Mouse (Mus musculus): ENCODE data around the gene Apbb2. TPM values are rescaled to one million over a fixed set of nuclear protein-coding genes. Genes with fewer than 3 reads are reported as not detected.

The Apbb2 gene
- polyA plus RNA-seq, 1 experiment from 2014 or later: 25.1 TPM

GRCm38 (mm10) chr5:66323131-66323530, 295.5 kb downstream of the Apbb2 start:
- no peaks in the 10 kb centered on the region for H3K9me3 ChIP-seq
- DNase-seq (ENCODE audit: low spot score): no peak
- H3K27me3 ChIP-seq (ENCODE audit: insufficient read depth, poor library complexity, severe bottlenecking): no peaks in the 10 kb centered on the region
- no peaks in the 10 kb centered on the region for H3K36me3 ChIP-seq
- H3K4me3 ChIP-seq: 0 out of 2 replicates have a peak overlapping the region, but pooled peaks have one; percentile 29
- peaks cover 52% of the 10 kb centered on the region for H3K4me1 ChIP-seq
- WGBS: 84% methylated on average over 4 of the region's 4 CpGs
- H3K27ac ChIP-seq: peak overlapping the region; percentile 78

DNA sequence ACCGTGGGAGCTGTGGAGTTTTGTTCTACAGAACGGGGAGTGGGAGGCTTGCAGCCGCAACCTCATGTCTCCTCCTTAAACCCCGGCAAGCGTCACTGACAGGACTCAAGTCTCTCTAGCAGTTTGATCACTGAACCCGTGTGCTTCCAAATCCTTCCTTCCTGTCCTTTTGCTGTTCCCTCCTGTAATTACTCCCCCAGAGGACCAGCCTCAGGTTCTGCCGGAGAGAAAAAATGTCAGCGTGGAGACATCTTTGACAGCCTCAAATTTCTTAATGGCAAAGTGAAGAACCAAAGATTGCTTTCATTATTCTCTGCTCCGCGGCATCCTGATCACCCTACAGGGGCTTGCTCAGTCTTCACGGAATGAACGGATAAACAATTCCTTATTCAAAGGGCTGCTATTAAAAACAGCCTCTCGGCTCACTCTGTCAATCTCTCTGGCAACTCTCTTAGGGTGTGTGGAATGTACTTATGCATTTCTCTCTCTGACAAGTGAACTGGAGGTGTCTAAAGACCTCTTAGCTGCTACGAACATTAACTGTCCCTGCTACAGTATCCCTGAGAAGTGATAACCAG, 298.7 kb downstream of the Apbb2 start:
- WGBS: 50% methylated on average over 14 of the region's 14 CpGs
- DNase-seq (ENCODE audit: low spot score): no peak
- no peaks in the 10 kb centered on the region for H3K36me3 ChIP-seq
- peak overlapping the region; percentile 33; the same call in 1 of the 2 replicates for H3K27ac ChIP-seq
- H3K4me1 ChIP-seq: peaks cover 52% of the 10 kb centered on the region
- no peaks in the 10 kb centered on the region for H3K27me3 ChIP-seq (ENCODE audit: insufficient read depth, poor library complexity, severe bottlenecking)
- H3K9me3 ChIP-seq: no peaks in the 10 kb centered on the region
- no peak overlapping the region for H3K4me3 ChIP-seq

GRCm38 (mm10) chr5:66319341-66319740, 299.2 kb downstream of the Apbb2 start:
- H3K4me1 ChIP-seq: peaks cover 47% of the 10 kb centered on the region
- 68% methylated on average over 6 of the region's 6 CpGs for whole genome bisulfite sequencing

DNA sequence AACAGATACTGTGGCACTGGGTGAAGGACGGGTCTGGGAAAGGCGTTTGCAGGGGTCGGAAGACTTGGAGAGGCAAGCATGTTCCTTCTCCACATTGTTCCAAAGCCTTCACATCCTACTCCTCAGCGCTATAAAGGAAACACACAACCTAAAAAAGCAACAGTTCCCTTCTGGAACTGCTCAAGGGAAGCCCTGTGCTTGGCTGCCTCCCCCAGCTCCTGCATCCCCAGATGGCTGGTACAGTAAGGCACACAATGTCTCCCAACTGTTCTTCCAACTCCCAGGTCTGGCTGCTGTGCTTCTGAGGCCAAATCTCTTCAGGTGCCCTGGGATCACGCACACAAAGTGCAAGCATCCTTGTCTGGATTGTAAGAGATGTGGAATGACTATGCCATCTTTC, 302.8 kb downstream of the Apbb2 start:
- H3K27ac ChIP-seq: no peak overlapping the region
- H3K4me3 ChIP-seq: no peak overlapping the region
- no peaks in the 10 kb centered on the region for H3K27me3 ChIP-seq (ENCODE audit: insufficient read depth, poor library complexity, severe bottlenecking)
- DNase-seq (ENCODE audit: low spot score): no peak
- peaks cover 5% of the 10 kb centered on the region; the same call in 1 of the 2 replicates for H3K36me3 ChIP-seq
- peaks cover 26% of the 10 kb centered on the region for H3K4me1 ChIP-seq
- no peaks in the 10 kb centered on the region for H3K9me3 ChIP-seq
- 86% methylated on average over 5 of the region's 5 CpGs for WGBS

More at GRCm38 (mm10) chr5:66319341-66319740, 299.2 kb downstream of the Apbb2 start:
- no peaks in the 10 kb centered on the region for H3K9me3 ChIP-seq
- no peak for DNase-seq (ENCODE audit: low spot score)
- peak overlapping the region; percentile 33; the same call in 1 of the 2 replicates for H3K27ac ChIP-seq
- H3K4me3 ChIP-seq: no peak overlapping the region
- no peaks in the 10 kb centered on the region for H3K27me3 ChIP-seq (ENCODE audit: insufficient read depth, poor library complexity, severe bottlenecking)
- H3K36me3 ChIP-seq: no peaks in the 10 kb centered on the region

DNA sequence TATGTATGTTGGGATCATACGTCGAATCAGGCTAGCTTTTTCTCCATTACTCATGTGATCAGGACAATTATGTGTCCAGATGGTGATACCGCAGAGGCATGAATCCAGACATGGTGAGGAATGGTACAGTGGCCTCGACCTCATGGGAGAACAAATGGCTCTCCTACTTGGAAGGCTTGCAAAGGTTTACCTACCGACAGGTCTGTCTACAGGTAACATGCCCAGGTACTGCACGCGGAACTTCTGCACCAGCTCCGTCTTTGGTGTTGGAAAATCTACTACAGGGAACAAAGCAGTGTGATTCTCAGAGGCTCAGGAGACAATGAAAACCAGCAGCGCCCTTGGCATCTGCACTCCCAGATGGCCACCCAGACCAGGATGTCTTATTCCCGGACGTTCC, 307.8 kb downstream of the Apbb2 start:
- 91% methylated on average over 11 of the region's 11 CpGs for WGBS
- no peaks in the 10 kb centered on the region for H3K9me3 ChIP-seq
- no peaks in the 10 kb centered on the region for H3K27me3 ChIP-seq (ENCODE audit: insufficient read depth, poor library complexity, severe bottlenecking)
- no peak overlapping the region for H3K4me3 ChIP-seq
- 0 out of 2 replicates have a peak, but pooled peaks cover 9% of the 10 kb centered on the region for H3K4me1 ChIP-seq
- peak; percentile 51 for DNase-seq (ENCODE audit: low spot score)
- peaks cover 23% of the 10 kb centered on the region for H3K36me3 ChIP-seq
- no peak overlapping the region for H3K27ac ChIP-seq

GRCm38 (mm10) chr5:66310328-66310727, 308.3 kb downstream of the Apbb2 start:
- no peaks in the 10 kb centered on the region for H3K27me3 ChIP-seq (ENCODE audit: insufficient read depth, poor library complexity, severe bottlenecking)
- 81% methylated on average over 9 of the region's 9 CpGs for WGBS
- no peak overlapping the region for H3K4me3 ChIP-seq
- H3K4me1 ChIP-seq: 0 out of 2 replicates have a peak, but pooled peaks cover 9% of the 10 kb centered on the region
- no peaks in the 10 kb centered on the region for H3K9me3 ChIP-seq
- peaks cover 23% of the 10 kb centered on the region for H3K36me3 ChIP-seq
- peak; percentile 63 for DNase-seq (ENCODE audit: low spot score)
- no peak overlapping the region for H3K27ac ChIP-seq

GRCm38 (mm10) chr5:66305511-66305910, 313.1 kb downstream of the Apbb2 start:
- Histone ChIP-seq H3K27ac (no peak overlapping the region), H3K27me3 (ENCODE audit: insufficient read depth, poor library complexity, severe bottlenecking) (no peaks in the 10 kb centered on the region), H3K4me1 (0 out of 2 replicates have a peak, but pooled peaks cover 5% of the 10 kb centered on the region), H3K4me3 (no peak overlapping the region), H3K9me3 (no peaks in the 10 kb centered on the region), H3K36me3 (peaks cover 25% of the 10 kb centered on the region)
- peak; percentile 58 for DNase-seq (ENCODE audit: low spot score)
- WGBS: 84% methylated on average over 8 of the region's 8 CpGs

- Histone ChIP-seq H3K36me3 (peaks cover 25% of the 10 kb centered on the region), H3K27ac (no peak overlapping the region), H3K4me1 (0 out of 2 replicates have a peak, but pooled peaks cover 5% of the 10 kb centered on the region), H3K27me3 (ENCODE audit: insufficient read depth, poor library complexity, severe bottlenecking) (no peaks in the 10 kb centered on the region), H3K4me3 (no peak overlapping the region), H3K9me3 (no peaks in the 10 kb centered on the region)
- no peak for DNase-seq (ENCODE audit: low spot score)
- WGBS: 86% methylated on average over 11 of the region's 11 CpGs
Measured at GRCm38 (mm10) chr5:66304300-66305067, 314.1 kb downstream of the Apbb2 start.

DNA sequence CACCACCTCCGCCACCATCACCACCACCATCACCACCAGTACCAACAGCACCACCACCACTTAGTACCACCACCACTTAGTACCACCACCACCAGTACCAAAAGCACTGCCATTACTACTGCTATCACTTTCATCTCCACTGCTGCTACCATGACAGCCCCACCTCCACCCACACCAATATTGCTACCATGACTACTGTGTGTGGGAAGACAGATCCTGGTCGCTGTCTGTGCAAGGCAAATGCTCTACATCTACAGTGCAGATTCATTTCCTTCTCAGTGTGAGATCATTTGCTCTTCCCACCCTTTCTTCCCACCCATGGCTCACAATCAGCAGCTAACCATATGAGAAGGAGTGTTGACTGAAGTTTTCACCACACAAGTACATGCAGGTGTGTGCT, 315.7 kb downstream of the Apbb2 start:
- Histone ChIP-seq H3K4me1 (0 out of 2 replicates have a peak, but pooled peaks cover 3% of the 10 kb centered on the region), H3K36me3 (peaks cover 14% of the 10 kb centered on the region), H3K27me3 (ENCODE audit: insufficient read depth, poor library complexity, severe bottlenecking) (no peaks in the 10 kb centered on the region), H3K27ac (no peak overlapping the region), H3K9me3 (no peaks in the 10 kb centered on the region), H3K4me3 (no peak overlapping the region)
- WGBS: 94% methylated on average over 2 of the region's 2 CpGs
- DNase-seq (ENCODE audit: low spot score): peak; percentile 63

DNA sequence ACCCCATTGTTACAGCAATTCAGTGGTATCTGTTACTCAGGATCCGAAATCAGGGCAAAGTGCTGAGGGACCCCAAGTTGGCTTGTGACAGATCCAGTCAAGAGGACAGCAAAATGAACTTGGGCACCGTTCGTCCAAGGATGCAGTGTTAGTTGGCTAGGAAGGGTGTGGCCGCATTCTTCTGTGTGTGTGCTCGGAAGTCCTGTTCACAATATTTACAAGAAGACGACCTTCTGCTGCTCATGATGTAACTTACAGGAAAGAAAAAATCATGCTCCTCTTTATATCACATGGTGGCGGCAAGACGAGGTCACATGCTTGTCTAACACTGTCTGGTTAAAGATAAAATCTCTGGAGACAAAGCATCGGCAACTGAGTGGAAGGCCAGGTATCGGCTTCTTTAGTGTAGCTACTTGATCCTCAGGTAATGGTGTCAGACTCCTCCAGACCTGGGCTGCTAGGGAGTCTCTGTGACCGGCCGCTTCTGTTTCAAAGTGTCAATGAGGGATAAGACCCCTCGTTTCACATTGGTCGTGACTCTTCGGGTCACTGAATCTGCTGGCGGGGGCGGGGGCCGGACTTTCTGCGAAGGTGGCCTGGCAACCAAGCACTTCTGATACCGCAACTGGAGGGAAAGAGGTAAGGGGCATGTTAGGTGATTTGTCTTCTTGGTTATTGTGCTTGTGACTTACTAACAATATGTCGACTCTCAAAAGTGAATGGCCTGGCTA, 316.3 kb downstream of the Apbb2 start:
- peak; percentile 67 for DNase-seq (ENCODE audit: low spot score)
- Histone ChIP-seq H3K27ac (no peak overlapping the region), H3K4me1 (no peaks in the 10 kb centered on the region), H3K27me3 (ENCODE audit: insufficient read depth, poor library complexity, severe bottlenecking) (no peaks in the 10 kb centered on the region), H3K36me3 (peaks cover 8% of the 10 kb centered on the region), H3K9me3 (no peaks in the 10 kb centered on the region), H3K4me3 (no peak overlapping the region)
- WGBS: 87% methylated on average over 21 of the region's 21 CpGs

DNA sequence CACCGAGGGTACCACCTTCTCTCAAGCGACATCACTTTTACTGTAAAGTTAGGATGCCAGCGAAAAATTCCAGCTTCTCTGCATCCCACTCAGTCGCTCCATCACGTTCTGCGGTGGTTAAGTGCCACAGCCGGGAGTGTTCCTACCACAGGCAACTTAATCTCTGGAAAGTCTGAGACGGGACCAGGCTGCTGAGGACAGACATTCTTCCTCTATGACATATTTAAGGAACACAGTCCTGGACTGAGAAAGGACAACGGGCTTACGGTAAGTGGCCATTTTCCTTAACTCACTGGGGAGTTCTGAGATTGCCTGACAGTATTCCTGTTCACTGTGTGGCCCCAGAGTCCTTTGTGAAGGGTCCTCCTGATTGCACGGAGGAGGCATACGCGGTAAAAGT, 318.0 kb downstream of the Apbb2 start:
- Histone ChIP-seq H3K9me3 (no peaks in the 10 kb centered on the region), H3K27me3 (ENCODE audit: insufficient read depth, poor library complexity, severe bottlenecking) (no peaks in the 10 kb centered on the region), H3K4me3 (no peak overlapping the region), H3K27ac (no peak overlapping the region), H3K4me1 (no peaks in the 10 kb centered on the region), H3K36me3 (peaks cover 8% of the 10 kb centered on the region)
- 70% methylated on average over 13 of the region's 13 CpGs for WGBS
- DNase-seq (ENCODE audit: low spot score): peak; percentile 75

- 90% methylated on average over 6 of the region's 6 CpGs for WGBS
- DNase-seq (ENCODE audit: low spot score): peak; percentile 36
- H3K4me3 ChIP-seq: no peak overlapping the region
- peaks cover 8% of the 10 kb centered on the region for H3K36me3 ChIP-seq
- H3K27me3 ChIP-seq (ENCODE audit: insufficient read depth, poor library complexity, severe bottlenecking): no peaks in the 10 kb centered on the region
- 0 out of 2 replicates have a peak, but pooled peaks cover 3% of the 10 kb centered on the region for H3K4me1 ChIP-seq
- H3K27ac ChIP-seq: no peak overlapping the region
- H3K9me3 ChIP-seq: no peaks in the 10 kb centered on the region
Measured at GRCm38 (mm10) chr5:66298856-66299255, 319.7 kb downstream of the Apbb2 start.

GRCm38 (mm10) chr5:66296116-66296515, 322.5 kb downstream of the Apbb2 start:
- no peaks in the 10 kb centered on the region for H3K9me3 ChIP-seq
- no peaks in the 10 kb centered on the region; the same call in 1 of the 2 replicates for H3K36me3 ChIP-seq
- no peak overlapping the region for H3K4me3 ChIP-seq
- 0 out of 2 replicates have a peak, but pooled peaks cover 3% of the 10 kb centered on the region for H3K4me1 ChIP-seq
- WGBS: 87% methylated on average over 5 of the region's 5 CpGs
- H3K27ac ChIP-seq: no peak overlapping the region
- DNase-seq (ENCODE audit: low spot score): peak; percentile 63
- H3K27me3 ChIP-seq (ENCODE audit: insufficient read depth, poor library complexity, severe bottlenecking): no peaks in the 10 kb centered on the region

Data from heart, embryonic 10.5 days (tissue).